Comparison of ENCODE assay signal across 12 mouse cellular contexts in genomic region chr14:48189330-48189729, GRCm38 (mm10).
DNase-seq lines count a peak whose midpoint lies in the region; ATAC-seq and TF ChIP-seq lines count a peak whose summit lies in the region.
"Had no signal": no experiment of that assay in that cellular context is flagged by ENCODE, and none has a peak within 500 bp of the region (broad histone marks: within the 10 kb centered on the region; RNA-seq: fewer than 3 reads in every experiment).

No protein-coding gene starts in this region.

- 52% methylated on average over 8 of the region's 8 CpGs for WGBS in lung, embryonic 14.5 days
- WGBS in embryonic facial prominence, embryonic 13.5 days: 25% methylated on average over 8 of the region's 8 CpGs

- H3K4me2 ChIP-seq in lung, embryonic 14.5 days: no peak overlapping the region
- peak overlapping the region; percentile 32 for H3K4me2 ChIP-seq in embryonic facial prominence, embryonic 13.5 days
- H3K4me2 ChIP-seq: hindbrain, embryonic 12.5 days had no signal

- no peak overlapping the region for H3K9ac ChIP-seq in lung, embryonic 14.5 days
- no peak overlapping the region for H3K9ac ChIP-seq in embryonic facial prominence, embryonic 13.5 days
- H3K9ac ChIP-seq: hindbrain, embryonic 12.5 days had no signal

- no peak overlapping the region for H3K4me3 ChIP-seq in lung, embryonic 14.5 days (ENCODE audit: low read depth, low read length)
- H3K4me3 ChIP-seq in embryonic facial prominence, embryonic 13.5 days: no peak overlapping the region
- H3K4me3 ChIP-seq: erythroblast, embryonic 14.5 days; hindbrain, embryonic 12.5 days; limb, embryonic 10.5 days had no signal

- no peak for TF ChIP-seq CTCF in lung, embryonic 14.5 days (IDR thresholded peaks at IDR 0.05; ENCODE audit: low read depth)

- intact Hi-C loops in gastrocnemius, postnatal 36 days (cut with DNase I): no loop called here

- no peak overlapping the region for H3K27ac ChIP-seq in lung, embryonic 14.5 days (ENCODE audit: low read depth)
- no peak overlapping the region for H3K27ac ChIP-seq in embryonic facial prominence, embryonic 13.5 days
- H3K27ac ChIP-seq: hindbrain, embryonic 12.5 days; limb, embryonic 10.5 days had no signal

- peak; percentile 83 for ATAC-seq in lung, embryonic 14.5 days (ENCODE audit: insufficient read depth)
- ATAC-seq in embryonic facial prominence, embryonic 13.5 days (ENCODE audit: insufficient number of reproducible peaks, insufficient read depth, low FRiP score, low TSS enrichment, low read depth): no peak
- ATAC-seq in neutrophil, adult 5-6 weeks (ENCODE audit: extremely low read depth, insufficient number of reproducible peaks, low FRiP score, poor library complexity, severe bottlenecking): peak; percentile 62; the same call in 1 of the 2 replicates

- H3K36me3 ChIP-seq in lung, embryonic 14.5 days (ENCODE audit: insufficient read depth): peaks cover 7% of the 10 kb centered on the region
- H3K36me3 ChIP-seq in embryonic facial prominence, embryonic 13.5 days: peaks cover 9% of the 10 kb centered on the region; the same call in 1 of the 2 replicates

- H3K27me3 ChIP-seq in lung, embryonic 14.5 days (ENCODE audit: insufficient read depth, low read length): no peaks in the 10 kb centered on the region
- no peaks in the 10 kb centered on the region for H3K27me3 ChIP-seq in embryonic facial prominence, embryonic 13.5 days
- H3K27me3 ChIP-seq: hindbrain, embryonic 12.5 days had no signal

- DNase-seq in frontal cortex, adult 2 months (ENCODE audit: extremely low spot score in 1 of 2, low spot score in 1 of 2): peak; percentile 24 to 54
- no peak for DNase-seq in frontal cortex, postnatal 14 days (ENCODE audit: low spot score in 2 of 2)
- peak; percentile 58 for DNase-seq in lung, embryonic 14.5 days
- no peak for DNase-seq in lung, postnatal 14 days
- no peak for DNase-seq in liver
- DNase-seq in gastrocnemius, postnatal 36 days: no peak
- DNase-seq: thymus, adult 18-20 months had no signal

- no peaks in the 10 kb centered on the region for H3K9me3 ChIP-seq in lung, embryonic 14.5 days (ENCODE audit: low read depth, low read length)
- H3K9me3 ChIP-seq in embryonic facial prominence, embryonic 13.5 days: no peaks in the 10 kb centered on the region
- H3K9me3 ChIP-seq: hindbrain, embryonic 12.5 days; limb, embryonic 10.5 days had no signal

- no peaks in the 10 kb centered on the region for H3K4me1 ChIP-seq in lung, embryonic 14.5 days (ENCODE audit: insufficient read depth)
- peaks cover 11% of the 10 kb centered on the region for H3K4me1 ChIP-seq in embryonic facial prominence, embryonic 13.5 days

Comparison
In these comparisons a context has a peak if more than half of its experiments do, and no peak if none do; other contexts are left out.
1. DNase-seq: peak in frontal cortex, adult 2 months (2 of 2) and lung, embryonic 14.5 days (single experiment); none in frontal cortex, postnatal 14 days (0 of 2), lung, postnatal 14 days (single experiment), liver (single experiment) and gastrocnemius, postnatal 36 days (0 of 2).